Mouse (Mus musculus): ENCODE measurements at regions not wholly inside any gene's neighbourhood (a gene's known extent, or its start where the extent isn't known, plus 50 kb on each side); places are given as distances from the start of the nearest gene placed in this dataset.

DNA sequence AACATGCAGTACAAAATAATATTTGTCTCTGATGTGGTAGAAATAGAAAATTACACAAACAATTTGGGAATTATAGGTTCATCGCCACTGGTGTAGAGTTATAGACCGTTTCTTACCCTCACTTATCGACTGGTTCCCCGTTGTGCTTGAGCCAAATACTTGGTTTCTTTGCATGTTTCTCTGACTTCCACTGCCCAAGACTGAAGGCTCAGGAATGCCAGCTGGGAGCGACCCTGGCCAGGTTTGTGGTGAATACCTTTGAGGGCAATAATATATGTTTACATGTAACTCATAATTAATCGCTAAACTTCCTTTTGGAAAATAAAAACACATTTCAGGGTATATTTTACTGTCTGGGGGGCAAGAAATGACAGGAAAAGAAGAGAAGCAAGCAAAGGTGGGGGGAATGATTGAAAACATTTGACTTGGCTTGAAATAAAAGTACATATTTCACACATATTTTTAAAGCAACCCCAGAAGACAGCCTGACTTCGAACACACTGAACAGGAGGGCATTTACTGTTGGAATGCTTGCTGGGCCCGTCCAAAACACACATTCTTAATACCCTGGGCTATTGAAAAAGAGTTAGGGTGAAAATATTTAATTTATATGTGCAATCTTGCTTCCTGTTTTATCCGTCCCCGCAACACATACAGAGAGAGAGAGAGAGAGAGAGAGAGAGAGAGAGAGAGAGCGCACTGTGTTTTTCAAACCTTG lies 75.3 kb upstream of the Ccn2 start:
- no peak overlapping the region for H3K27ac ChIP-seq
- H3K27me3 ChIP-seq = no peaks in the 10 kb centered on the region
- no peaks in the 10 kb centered on the region for H3K36me3 ChIP-seq
- 83% methylated on average over 11 of the region's 11 CpGs for WGBS
- no peak overlapping the region for H3K4me2 ChIP-seq
- no peaks in the 10 kb centered on the region for H3K4me1 ChIP-seq (replicated peaks)
- ATAC-seq (replicated peaks; ENCODE audit: insufficient number of reproducible peaks, insufficient read depth, low FRiP score, low read depth) = no peak
- no peak overlapping the region for H3K9ac ChIP-seq
- no peak overlapping the region for H3K4me3 ChIP-seq
- no peaks in the 10 kb centered on the region for H3K9me3 ChIP-seq (replicated peaks)

DNA sequence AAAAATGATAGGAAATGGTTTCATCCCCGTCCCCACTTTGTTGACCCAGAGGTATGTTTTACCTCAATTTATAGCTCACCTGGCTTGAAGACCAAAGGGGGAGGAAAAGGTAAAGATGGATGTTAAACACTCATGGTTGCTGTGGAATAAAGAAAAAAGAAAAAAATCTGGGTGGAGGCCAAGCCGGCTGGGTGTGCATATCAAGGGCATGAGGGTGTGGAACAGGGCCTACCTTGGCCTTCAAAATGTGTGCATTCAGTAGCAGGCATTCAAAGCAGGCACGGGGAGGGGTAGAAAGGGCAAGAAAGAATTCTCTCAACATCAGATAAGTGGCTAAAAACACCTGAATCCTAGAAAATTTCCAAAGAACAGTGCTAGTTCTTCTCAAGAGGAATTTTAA lies 74.7 kb upstream of the Ccn2 start:
- no peaks in the 10 kb centered on the region for H3K36me3 ChIP-seq
- no peak overlapping the region for H3K4me2 ChIP-seq
- no peaks in the 10 kb centered on the region for H3K9me3 ChIP-seq (replicated peaks)
- no peaks in the 10 kb centered on the region for H3K4me1 ChIP-seq (replicated peaks)
- H3K27me3 ChIP-seq = no peaks in the 10 kb centered on the region
- H3K9ac ChIP-seq = no peak overlapping the region
- no peak for ATAC-seq (replicated peaks; ENCODE audit: insufficient number of reproducible peaks, insufficient read depth, low FRiP score, low read depth)
- no peak overlapping the region for H3K27ac ChIP-seq
- no peak overlapping the region for H3K4me3 ChIP-seq
- WGBS = 72% methylated on average over 3 of the region's 3 CpGs

DNA sequence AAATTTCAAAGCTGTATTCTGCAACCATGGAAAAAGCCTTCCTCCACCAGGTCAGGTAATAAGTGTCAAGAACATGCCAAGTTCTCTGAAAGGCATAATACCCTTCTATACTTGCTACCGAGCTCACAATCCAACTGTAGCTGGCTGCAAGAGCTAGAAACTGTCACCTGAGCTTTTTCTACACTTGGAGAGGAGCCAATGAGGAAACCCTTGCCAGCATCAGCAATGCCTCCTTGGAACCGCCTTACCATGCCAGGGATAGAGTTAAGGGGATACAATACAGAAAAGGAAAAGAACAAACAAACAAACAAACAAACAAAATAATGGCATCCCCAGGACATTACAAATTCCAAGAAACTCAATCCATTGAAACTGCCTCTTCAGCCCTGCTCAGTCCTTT lies 62.5 kb upstream of the Ccn2 start:
- Histone ChIP-seq H3K4me1 (replicated peaks) (no peaks in the 10 kb centered on the region; the same call in 1 of the 2 replicates), H3K27me3 (no peaks in the 10 kb centered on the region), H3K4me3 (no peak overlapping the region), H3K9ac (no peak overlapping the region), H3K9me3 (replicated peaks) (no peaks in the 10 kb centered on the region), H3K36me3 (no peaks in the 10 kb centered on the region), H3K27ac (no peak overlapping the region), H3K4me2 (no peak overlapping the region)
- WGBS = 57% methylated on average over 2 of the region's 2 CpGs
- ATAC-seq (replicated peaks; ENCODE audit: insufficient number of reproducible peaks, insufficient read depth, low FRiP score, low read depth) = no peak

DNA sequence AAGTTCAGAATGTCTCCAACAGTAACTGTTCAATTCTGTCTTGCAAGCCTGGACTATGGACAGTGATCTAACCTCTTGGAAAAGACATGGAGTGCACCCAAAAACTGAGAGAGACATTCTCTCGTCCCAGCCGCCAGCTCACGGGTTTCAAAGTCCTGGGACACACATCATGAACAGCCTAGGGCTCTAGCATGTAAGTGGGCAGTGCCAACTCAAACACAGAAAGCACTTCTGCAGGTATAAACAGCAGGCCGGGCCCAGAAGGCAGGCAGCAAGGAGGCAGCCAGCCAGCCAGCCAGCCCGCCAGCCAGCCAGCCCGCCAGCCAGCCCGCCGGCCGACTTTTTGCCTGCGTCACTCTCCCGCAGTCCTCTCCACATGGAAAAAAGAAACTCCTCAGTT lies 60.3 kb upstream of the Ccn2 start:
- Histone ChIP-seq H3K36me3 (no peaks in the 10 kb centered on the region), H3K27me3 (no peaks in the 10 kb centered on the region), H3K4me1 (replicated peaks) (no peaks in the 10 kb centered on the region; the same call in 1 of the 2 replicates), H3K9ac (no peak overlapping the region), H3K4me3 (no peak overlapping the region), H3K9me3 (replicated peaks) (no peaks in the 10 kb centered on the region), H3K27ac (no peak overlapping the region), H3K4me2 (no peak overlapping the region)
- ATAC-seq (replicated peaks; ENCODE audit: insufficient number of reproducible peaks, insufficient read depth, low FRiP score, low read depth) = no peak
- WGBS = 83% methylated on average over 11 of the region's 11 CpGs

DNA sequence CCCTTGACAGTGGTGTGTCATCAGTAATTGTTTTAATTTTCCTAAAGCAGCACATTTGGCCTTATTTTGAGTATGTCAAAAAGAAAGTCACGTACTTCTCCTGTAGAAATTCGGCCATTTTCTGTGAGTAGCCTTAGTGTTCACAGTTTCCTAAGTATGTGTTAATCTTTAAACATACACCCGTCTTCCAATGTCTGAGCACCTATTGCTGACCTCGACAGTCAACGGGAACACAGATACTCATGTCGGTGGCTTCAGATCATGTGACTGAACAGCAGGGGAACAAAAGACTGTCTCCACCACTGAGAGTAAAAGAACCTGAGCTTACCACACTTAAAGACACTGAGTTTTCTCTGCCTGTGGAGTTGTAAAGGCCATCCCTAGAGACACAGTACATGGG lies 59.8 kb upstream of the Ccn2 start:
- Histone ChIP-seq H3K27me3 (no peaks in the 10 kb centered on the region), H3K4me1 (replicated peaks) (no peaks in the 10 kb centered on the region; the same call in 1 of the 2 replicates), H3K4me2 (no peak overlapping the region), H3K9ac (no peak overlapping the region), H3K4me3 (no peak overlapping the region), H3K9me3 (replicated peaks) (no peaks in the 10 kb centered on the region), H3K27ac (no peak overlapping the region), H3K36me3 (no peaks in the 10 kb centered on the region)
- 82% methylated on average over 6 of the region's 6 CpGs for WGBS
- ATAC-seq (replicated peaks; ENCODE audit: insufficient number of reproducible peaks, insufficient read depth, low FRiP score, low read depth) = no peak

DNA sequence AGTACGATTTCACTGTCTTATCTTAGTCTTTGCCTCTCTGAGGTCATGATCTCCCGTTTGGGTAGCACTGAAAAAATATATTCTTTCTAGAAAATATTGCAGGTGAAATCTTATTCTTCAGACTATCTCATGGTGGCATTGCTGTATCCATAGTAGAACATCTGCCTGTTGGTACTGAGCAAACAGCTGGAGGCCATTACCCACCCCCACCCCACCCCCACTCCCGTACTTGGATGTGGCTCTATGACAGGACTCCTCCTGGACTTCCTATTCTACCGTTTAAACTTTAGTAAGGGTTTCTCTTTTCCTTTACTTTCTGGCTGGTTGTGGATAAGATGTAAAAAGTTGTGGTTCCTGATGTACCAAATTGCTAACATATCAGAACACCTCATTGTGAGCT lies 53.3 kb upstream of the Ccn2 start:
- WGBS = 58% methylated on average over 4 of the region's 4 CpGs
- no peak overlapping the region for H3K4me3 ChIP-seq
- no peak overlapping the region for H3K4me2 ChIP-seq
- H3K4me1 ChIP-seq (replicated peaks) = no peaks in the 10 kb centered on the region
- H3K36me3 ChIP-seq = no peaks in the 10 kb centered on the region
- no peak overlapping the region for H3K9ac ChIP-seq
- no peaks in the 10 kb centered on the region for H3K27me3 ChIP-seq
- ATAC-seq (replicated peaks; ENCODE audit: insufficient number of reproducible peaks, insufficient read depth, low FRiP score, low read depth) = no peak
- H3K9me3 ChIP-seq (replicated peaks) = no peaks in the 10 kb centered on the region
- H3K27ac ChIP-seq = no peak overlapping the region

Data from heart, embryonic 15.5 days (tissue).